Mouse (Mus musculus): Measurements from ENCODE around the gene Shisal2a. TPM values are rescaled to one million over a fixed set of nuclear protein-coding genes. Genes with fewer than 3 reads are reported as not detected.
A peak's percentile ranks its signal among the peaks of the same experiment; 100 is the strongest.

Shisal2a gene
- polyA plus RNA-seq, 1 experiment from 2014 or later = 0.55 TPM

DNA sequence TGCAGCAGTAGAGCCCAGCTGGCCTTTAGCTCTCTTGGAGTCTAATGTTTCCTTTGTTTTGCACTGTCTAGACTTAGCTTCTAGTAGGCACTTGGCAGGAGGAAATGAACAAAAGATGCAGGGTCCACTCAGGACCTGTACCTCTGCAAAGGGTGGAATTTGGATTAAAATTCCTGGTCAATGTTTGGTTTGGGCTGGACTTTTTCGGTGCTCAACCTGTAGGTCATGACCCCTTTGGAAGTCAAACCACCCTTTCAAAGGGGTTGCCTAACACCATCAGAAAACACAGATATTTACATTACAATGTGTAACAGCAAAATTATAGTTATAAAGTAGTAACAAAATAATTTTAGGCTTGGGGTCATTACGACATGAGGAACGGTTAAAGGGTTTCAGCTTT is 34.1 kb downstream of the Shisal2a start:
- 76% methylated on average over 3 of the region's 3 CpGs for WGBS
- peaks cover 34% of the 10 kb centered on the region for H3K4me1 ChIP-seq (replicated peaks; ENCODE audit: control insufficient read depth, insufficient read depth, low read length)
- no peaks in the 10 kb centered on the region for H3K27me3 ChIP-seq (ENCODE audit: control insufficient read depth, insufficient read depth, low read depth, low read length)
- no peak overlapping the region for H3K4me3 ChIP-seq (ENCODE audit: low read length)
- no peak overlapping the region for H3K4me2 ChIP-seq (ENCODE audit: low read depth, low read length)
- ATAC-seq (ENCODE audit: low read depth) = no peak
- H3K9me3 ChIP-seq (ENCODE audit: control insufficient read depth, low read length) = no peaks in the 10 kb centered on the region
- H3K27ac ChIP-seq (ENCODE audit: low read length) = no peak overlapping the region
- no peaks in the 10 kb centered on the region for H3K36me3 ChIP-seq (ENCODE audit: control insufficient read depth, insufficient read depth, low read length)
- no peak overlapping the region for H3K9ac ChIP-seq (ENCODE audit: low read length)

DNA sequence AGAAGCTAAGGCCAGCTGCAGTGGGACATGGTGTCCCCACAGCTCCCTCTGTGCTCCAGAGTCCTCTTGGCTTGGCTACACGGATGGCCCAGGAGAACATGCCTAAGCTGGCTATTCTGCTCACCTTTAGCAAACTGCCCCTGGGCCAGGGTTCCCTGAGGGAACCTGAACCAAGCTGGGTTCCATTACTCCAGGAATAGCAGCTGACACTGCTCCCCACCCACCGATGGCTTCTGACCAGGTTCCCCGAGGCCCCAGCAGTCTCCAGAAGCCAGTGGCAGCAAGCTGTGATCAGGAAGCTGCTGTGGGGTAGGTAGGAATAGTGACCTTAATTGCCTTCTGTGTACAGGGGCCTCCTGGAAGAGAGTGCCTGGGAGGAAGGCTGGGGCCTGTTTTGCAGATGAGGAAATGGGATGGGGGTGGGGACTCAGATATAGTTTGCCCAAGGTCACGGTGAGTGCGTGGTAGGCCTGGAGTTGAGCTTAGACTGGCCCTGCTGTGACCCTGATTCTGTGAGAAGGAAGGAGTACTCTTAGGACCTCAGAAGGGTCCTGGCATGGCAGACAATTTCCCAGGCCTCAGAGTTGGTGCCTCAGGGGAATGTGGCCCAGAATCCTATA is 34.8 kb downstream of the Shisal2a start:
- WGBS = 36% methylated on average over 5 of the region's 5 CpGs
- Histone ChIP-seq H3K9ac (ENCODE audit: low read length) (0 out of 2 replicates have a peak overlapping the region, but pooled peaks have one; percentile 3), H3K27ac (ENCODE audit: low read length) (peak overlapping the region; percentile 24; the same call in 1 of the 2 replicates), H3K36me3 (ENCODE audit: control insufficient read depth, insufficient read depth, low read length) (no peaks in the 10 kb centered on the region), H3K4me3 (ENCODE audit: low read length) (no peak overlapping the region), H3K27me3 (ENCODE audit: control insufficient read depth, insufficient read depth, low read depth, low read length) (no peaks in the 10 kb centered on the region), H3K4me2 (ENCODE audit: low read depth, low read length) (no peak overlapping the region), H3K4me1 (replicated peaks; ENCODE audit: control insufficient read depth, insufficient read depth, low read length) (peaks cover 34% of the 10 kb centered on the region), H3K9me3 (ENCODE audit: control insufficient read depth, low read length) (no peaks in the 10 kb centered on the region)
- no peak for ATAC-seq (ENCODE audit: low read depth)

DNA sequence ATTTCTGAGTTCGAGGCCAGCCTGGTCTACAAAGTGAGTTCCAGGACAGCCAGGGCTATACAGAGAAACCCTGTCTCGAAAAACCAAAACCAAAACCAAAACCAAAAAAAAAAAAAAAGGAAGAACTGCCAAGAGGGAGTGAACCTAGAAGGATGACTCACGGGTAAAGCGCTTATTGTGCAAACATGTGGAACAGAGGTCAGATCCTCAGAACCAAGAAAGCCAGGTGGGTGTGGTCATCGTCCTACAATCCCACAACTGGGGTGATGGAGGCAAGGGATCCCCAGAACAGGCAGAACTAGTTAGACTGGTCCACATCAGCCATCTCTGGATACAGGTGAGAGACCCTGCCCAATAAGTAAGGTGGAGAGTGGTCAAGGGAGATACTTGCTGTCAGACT is 36.0 kb downstream of the Shisal2a start:
- 71% methylated on average over 5 of the region's 5 CpGs for WGBS
- H3K36me3 ChIP-seq (ENCODE audit: control insufficient read depth, insufficient read depth, low read length) = no peaks in the 10 kb centered on the region
- peaks cover 34% of the 10 kb centered on the region for H3K4me1 ChIP-seq (replicated peaks; ENCODE audit: control insufficient read depth, insufficient read depth, low read length)

DNA sequence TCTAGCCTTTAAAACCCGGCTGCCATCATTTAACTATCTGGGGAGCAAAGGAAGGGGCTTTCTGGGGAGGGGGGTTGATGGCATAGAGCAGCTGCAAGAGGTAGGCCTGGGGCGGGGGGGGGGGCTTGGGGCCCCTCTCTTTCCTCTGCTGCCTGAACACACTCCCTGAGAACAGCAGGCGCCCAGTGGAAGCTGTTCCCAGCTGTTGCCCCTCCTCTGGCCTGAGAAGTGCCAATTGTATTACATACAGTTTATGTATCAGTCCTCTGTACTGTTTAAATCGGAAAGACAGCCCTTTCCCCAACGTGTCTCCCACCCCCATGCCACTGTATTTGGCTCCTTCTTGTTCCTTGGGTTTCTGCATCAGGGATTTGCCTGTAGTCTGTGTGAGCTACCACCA is 37.3 kb downstream of the Shisal2a start:
- ATAC-seq (ENCODE audit: low read depth) = peak; percentile 36; the same call in 1 of the 2 replicates
- 0 out of 2 replicates have a peak overlapping the region, but pooled peaks have one; percentile 11 for H3K27ac ChIP-seq (ENCODE audit: low read length)

More for the DNA sequence above, 36.0 kb downstream of the Shisal2a start:
- Histone ChIP-seq H3K27me3 (ENCODE audit: control insufficient read depth, insufficient read depth, low read depth, low read length) (no peaks in the 10 kb centered on the region), H3K9me3 (ENCODE audit: control insufficient read depth, low read length) (no peaks in the 10 kb centered on the region), H3K9ac (ENCODE audit: low read length) (no peak overlapping the region), H3K4me2 (ENCODE audit: low read depth, low read length) (no peak overlapping the region), H3K27ac (ENCODE audit: low read length) (no peak overlapping the region), H3K4me3 (ENCODE audit: low read length) (no peak overlapping the region)
- 0 out of 2 replicates have a peak, but pooled peaks have one; percentile 3 for ATAC-seq (ENCODE audit: low read depth)

DNA sequence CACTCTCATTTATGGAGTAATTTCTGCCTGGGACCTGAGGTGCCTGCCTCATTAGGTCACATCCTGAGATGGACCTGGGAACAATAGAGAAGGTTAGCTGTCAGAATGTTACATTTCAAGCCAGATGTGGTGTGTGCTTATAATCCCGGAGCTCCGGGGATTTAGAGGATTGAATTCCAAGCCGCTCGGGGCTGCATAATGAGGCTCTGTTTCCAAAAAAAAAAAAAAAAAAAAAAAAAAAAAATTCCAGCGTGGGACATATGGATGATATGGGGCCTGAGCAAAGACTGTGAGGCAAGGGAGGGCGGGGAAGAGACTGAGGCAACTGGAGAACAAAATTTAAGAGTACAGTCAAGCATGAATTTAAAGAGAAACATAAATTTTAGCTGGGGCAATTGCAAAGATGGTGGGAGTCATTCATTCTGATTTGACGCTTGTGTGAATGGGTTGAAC is 38.5 kb downstream of the Shisal2a start:
- Histone ChIP-seq H3K9me3 (ENCODE audit: control insufficient read depth, low read length) (no peaks in the 10 kb centered on the region), H3K27ac (ENCODE audit: low read length) (peak overlapping the region; percentile 71), H3K4me2 (ENCODE audit: low read depth, low read length) (0 out of 2 replicates have a peak overlapping the region, but pooled peaks have one; percentile 12), H3K4me3 (ENCODE audit: low read length) (no peak overlapping the region), H3K36me3 (ENCODE audit: control insufficient read depth, insufficient read depth, low read length) (no peaks in the 10 kb centered on the region), H3K4me1 (replicated peaks; ENCODE audit: control insufficient read depth, insufficient read depth, low read length) (peaks cover 18% of the 10 kb centered on the region), H3K27me3 (ENCODE audit: control insufficient read depth, insufficient read depth, low read depth, low read length) (no peaks in the 10 kb centered on the region), H3K9ac (ENCODE audit: low read length) (0 out of 2 replicates have a peak overlapping the region, but pooled peaks have one; percentile 10)
- ATAC-seq (ENCODE audit: low read depth) = peak; percentile 56; the same call in 1 of the 2 replicates
- 15% methylated on average over 7 of the region's 7 CpGs for WGBS

More for the DNA sequence above, 37.3 kb downstream of the Shisal2a start:
- H3K36me3 ChIP-seq (ENCODE audit: control insufficient read depth, insufficient read depth, low read length) = no peaks in the 10 kb centered on the region
- H3K9me3 ChIP-seq (ENCODE audit: control insufficient read depth, low read length) = no peaks in the 10 kb centered on the region
- 36% methylated on average over 4 of the region's 5 CpGs for WGBS
- H3K4me1 ChIP-seq (replicated peaks; ENCODE audit: control insufficient read depth, insufficient read depth, low read length) = peaks cover 29% of the 10 kb centered on the region
- H3K9ac ChIP-seq (ENCODE audit: low read length) = no peak overlapping the region
- H3K4me3 ChIP-seq (ENCODE audit: low read length) = no peak overlapping the region
- H3K27me3 ChIP-seq (ENCODE audit: control insufficient read depth, insufficient read depth, low read depth, low read length) = no peaks in the 10 kb centered on the region
- no peak overlapping the region for H3K4me2 ChIP-seq (ENCODE audit: low read depth, low read length)

DNA sequence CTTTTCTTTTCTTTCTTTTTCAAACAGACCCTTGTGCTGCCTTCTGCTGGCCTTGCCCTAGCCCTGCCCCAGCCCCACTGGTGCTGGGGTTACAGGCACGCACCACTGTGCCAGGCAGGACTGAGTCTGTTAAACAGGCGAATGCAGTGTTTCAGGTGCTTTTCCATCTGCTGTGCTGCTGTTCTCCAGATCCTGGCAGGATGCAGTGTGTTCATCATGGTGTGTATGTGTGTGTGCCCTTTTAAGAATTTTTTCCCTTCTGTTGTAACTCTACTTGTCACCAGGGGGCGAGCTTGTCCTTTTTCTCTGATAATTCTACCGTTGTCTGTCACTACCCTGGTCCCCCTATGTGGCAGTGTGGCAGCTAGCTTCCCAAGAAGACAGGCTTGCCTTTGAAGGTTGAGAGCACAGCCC is 43.9 kb downstream of the Shisal2a start:
- Histone ChIP-seq H3K9me3 (ENCODE audit: control insufficient read depth, low read length) (no peaks in the 10 kb centered on the region), H3K4me1 (replicated peaks; ENCODE audit: control insufficient read depth, insufficient read depth, low read length) (no peaks in the 10 kb centered on the region), H3K9ac (ENCODE audit: low read length) (no peak overlapping the region), H3K4me2 (ENCODE audit: low read depth, low read length) (no peak overlapping the region), H3K27ac (ENCODE audit: low read length) (no peak overlapping the region), H3K27me3 (ENCODE audit: control insufficient read depth, insufficient read depth, low read depth, low read length) (no peaks in the 10 kb centered on the region), H3K36me3 (ENCODE audit: control insufficient read depth, insufficient read depth, low read length) (peaks cover 8% of the 10 kb centered on the region), H3K4me3 (ENCODE audit: low read length) (no peak overlapping the region)
- ATAC-seq (ENCODE audit: low read depth) = peak; percentile 90
- WGBS = 9% methylated on average over 4 of the region's 4 CpGs

DNA sequence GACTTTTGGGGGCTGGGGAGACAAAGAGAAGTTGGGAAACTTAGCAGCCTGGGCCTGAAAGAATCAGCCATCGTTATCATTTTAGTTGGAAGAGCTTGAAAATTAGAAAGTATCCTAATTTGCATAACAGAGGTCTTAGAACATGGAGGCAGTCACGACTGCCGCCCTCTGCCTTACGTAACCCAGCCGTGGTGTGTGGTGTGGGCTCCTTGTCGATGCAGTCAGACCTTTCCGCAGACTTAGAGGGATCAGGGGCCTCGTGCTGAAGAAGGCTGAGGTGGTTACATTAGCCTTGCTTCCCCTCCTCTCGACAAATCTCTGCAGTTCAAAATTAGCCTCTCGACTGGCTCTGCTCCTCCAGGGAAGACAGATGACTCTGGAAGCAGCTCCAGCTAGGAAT is 44.3 kb downstream of the Shisal2a start:
- Histone ChIP-seq H3K9ac (ENCODE audit: low read length) (no peak overlapping the region), H3K4me2 (ENCODE audit: low read depth, low read length) (no peak overlapping the region), H3K4me1 (replicated peaks; ENCODE audit: control insufficient read depth, insufficient read depth, low read length) (no peaks in the 10 kb centered on the region), H3K36me3 (ENCODE audit: control insufficient read depth, insufficient read depth, low read length) (peaks cover 10% of the 10 kb centered on the region), H3K9me3 (ENCODE audit: control insufficient read depth, low read length) (no peaks in the 10 kb centered on the region), H3K27me3 (ENCODE audit: control insufficient read depth, insufficient read depth, low read depth, low read length) (no peaks in the 10 kb centered on the region), H3K4me3 (ENCODE audit: low read length) (no peak overlapping the region), H3K27ac (ENCODE audit: low read length) (no peak overlapping the region)
- no peak for ATAC-seq (ENCODE audit: low read depth)
- WGBS = 66% methylated on average over 10 of the region's 10 CpGs

DNA sequence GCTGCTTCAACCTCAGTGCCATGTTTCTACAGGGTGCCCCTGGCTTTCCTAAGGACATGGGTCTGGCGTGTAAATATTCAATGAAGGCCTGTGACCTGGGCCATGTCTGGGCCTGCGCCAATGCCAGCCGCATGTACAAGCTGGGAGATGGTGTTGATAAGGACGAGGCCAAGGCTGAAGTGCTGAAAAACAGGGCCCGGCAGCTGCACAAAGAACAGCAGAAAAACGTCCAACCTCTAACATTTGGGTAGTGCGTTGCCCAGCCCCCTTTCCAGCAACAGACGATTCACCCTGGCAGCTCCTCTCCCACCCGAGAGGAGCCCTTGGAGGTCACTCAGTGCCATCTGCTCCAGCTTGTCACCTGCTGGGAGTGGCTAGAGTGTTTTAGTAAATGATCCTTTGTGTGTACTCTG is 44.8 kb downstream of the Shisal2a start:
- Histone ChIP-seq H3K4me1 (replicated peaks; ENCODE audit: control insufficient read depth, insufficient read depth, low read length) (no peaks in the 10 kb centered on the region), H3K27me3 (ENCODE audit: control insufficient read depth, insufficient read depth, low read depth, low read length) (no peaks in the 10 kb centered on the region), H3K4me2 (ENCODE audit: low read depth, low read length) (no peak overlapping the region), H3K9me3 (ENCODE audit: control insufficient read depth, low read length) (no peaks in the 10 kb centered on the region), H3K36me3 (ENCODE audit: control insufficient read depth, insufficient read depth, low read length) (peaks cover 11% of the 10 kb centered on the region), H3K27ac (ENCODE audit: low read length) (no peak overlapping the region), H3K4me3 (ENCODE audit: low read length) (no peak overlapping the region), H3K9ac (ENCODE audit: low read length) (no peak overlapping the region)
- 48% methylated on average over 9 of the region's 9 CpGs for WGBS
- no peak for ATAC-seq (ENCODE audit: low read depth)

DNA sequence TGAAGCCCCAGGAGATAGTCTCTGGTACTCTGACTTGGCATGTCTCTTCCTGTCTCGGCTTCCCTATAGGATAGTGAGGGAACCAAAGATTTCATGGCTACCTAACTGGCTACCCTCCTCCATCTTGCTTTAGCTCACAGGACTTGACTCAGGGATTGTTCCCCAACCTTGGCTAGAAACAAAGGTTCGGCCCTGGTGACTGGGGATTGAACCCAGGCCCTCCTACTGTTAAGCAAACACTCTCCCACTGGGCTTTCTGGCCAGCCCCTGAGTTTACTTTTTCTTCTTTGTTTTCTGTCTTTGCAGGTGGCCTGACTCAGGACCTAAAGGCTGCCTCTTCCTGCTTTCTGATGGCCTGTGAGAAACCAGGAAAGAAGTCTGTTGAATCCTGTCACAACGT is 45.3 kb downstream of the Shisal2a start:
- H3K4me2 ChIP-seq (ENCODE audit: low read depth, low read length) = no peak overlapping the region
- no peak overlapping the region for H3K27ac ChIP-seq (ENCODE audit: low read length)
- peaks cover 11% of the 10 kb centered on the region for H3K36me3 ChIP-seq (ENCODE audit: control insufficient read depth, insufficient read depth, low read length)
- H3K9ac ChIP-seq (ENCODE audit: low read length) = no peak overlapping the region
- 33% methylated on average over 3 of the region's 3 CpGs for WGBS
- H3K27me3 ChIP-seq (ENCODE audit: control insufficient read depth, insufficient read depth, low read depth, low read length) = no peaks in the 10 kb centered on the region
- no peak overlapping the region for H3K4me3 ChIP-seq (ENCODE audit: low read length)
- ATAC-seq (ENCODE audit: low read depth) = no peak
- no peaks in the 10 kb centered on the region for H3K4me1 ChIP-seq (replicated peaks; ENCODE audit: control insufficient read depth, insufficient read depth, low read length)
- H3K9me3 ChIP-seq (ENCODE audit: control insufficient read depth, low read length) = no peaks in the 10 kb centered on the region
